Mouse (Mus musculus) kidney, postnatal 36 days (tissue): Measurements from ENCODE around the gene Gse1.
A peak's percentile ranks its signal among the peaks of the same experiment; 100 is the strongest.

ENCODE experiments used
- DNase-seq, 2 experiments: peaks; one replicate each; pipeline ENCODE4 v3.0.0; 2021 to 2022; ENCODE audit warnings: mixed read lengths in 2 of 2

Gene Gse1

DNA sequence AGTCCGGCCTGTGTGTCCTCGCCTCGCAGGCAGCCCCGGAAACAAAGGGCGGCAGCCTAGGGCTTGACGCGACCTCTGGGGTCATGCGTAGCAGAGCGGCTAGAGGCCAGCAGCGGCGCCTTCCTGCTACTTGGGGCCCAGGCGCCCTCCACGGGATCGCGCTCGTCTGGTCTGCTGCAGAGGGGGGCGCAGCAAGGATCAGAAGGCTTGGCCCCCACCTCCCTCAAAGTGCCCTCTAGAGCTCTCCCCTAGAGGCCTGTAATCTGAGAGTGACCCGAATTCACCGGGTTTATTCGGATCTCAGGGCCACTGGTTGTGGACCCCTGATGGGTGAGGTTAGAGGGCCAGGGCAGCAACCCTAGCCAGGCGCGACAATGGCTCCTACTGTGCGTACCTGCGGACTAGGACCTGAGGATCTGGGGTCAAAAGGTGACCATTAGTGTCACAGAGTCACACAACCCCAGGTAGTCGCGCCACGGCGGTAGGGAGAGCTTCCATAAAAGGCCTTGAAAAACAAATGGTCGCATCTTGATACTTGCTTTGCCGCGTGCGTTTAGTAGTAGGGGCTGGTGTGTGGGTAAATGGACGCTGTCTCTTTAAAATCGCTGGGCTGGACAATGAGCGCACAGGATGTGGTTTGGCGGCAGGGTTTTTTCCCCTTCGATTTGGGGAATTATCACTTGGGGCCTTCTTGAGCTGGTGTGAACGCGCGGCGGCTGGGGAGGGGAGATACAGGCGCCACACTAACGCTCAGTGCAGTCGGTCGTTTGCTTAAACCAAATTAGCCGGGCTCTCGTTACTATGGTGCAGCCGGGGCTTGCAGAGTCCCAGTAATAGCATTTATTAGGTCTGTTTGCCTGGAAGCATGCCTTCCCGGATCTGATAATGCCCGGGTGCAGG, 258.5 kb downstream of the Gse1 start:
- peak in 1 of 2 experiments; percentile 67 for DNase-seq

DNA sequence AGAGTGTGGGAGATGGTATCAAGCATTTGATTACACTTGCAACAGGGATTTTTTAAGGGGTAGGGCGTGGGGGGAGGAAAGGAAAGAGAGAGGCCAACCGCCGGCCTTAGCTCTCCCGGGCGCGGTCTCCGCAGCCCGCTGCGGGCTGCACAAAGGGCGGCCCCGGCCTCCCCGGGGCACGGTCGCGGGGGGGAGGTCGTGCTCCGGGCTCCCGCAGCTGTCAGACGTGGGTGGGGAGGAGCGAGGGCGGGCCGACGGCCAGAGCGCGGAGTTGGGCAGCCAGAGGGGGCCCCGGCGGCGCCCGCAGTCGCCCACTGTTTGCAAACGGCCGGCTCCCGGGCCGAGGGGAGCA, 259.1 kb downstream of the Gse1 start:
- DNase-seq: peak; percentile 53 to 78

DNA sequence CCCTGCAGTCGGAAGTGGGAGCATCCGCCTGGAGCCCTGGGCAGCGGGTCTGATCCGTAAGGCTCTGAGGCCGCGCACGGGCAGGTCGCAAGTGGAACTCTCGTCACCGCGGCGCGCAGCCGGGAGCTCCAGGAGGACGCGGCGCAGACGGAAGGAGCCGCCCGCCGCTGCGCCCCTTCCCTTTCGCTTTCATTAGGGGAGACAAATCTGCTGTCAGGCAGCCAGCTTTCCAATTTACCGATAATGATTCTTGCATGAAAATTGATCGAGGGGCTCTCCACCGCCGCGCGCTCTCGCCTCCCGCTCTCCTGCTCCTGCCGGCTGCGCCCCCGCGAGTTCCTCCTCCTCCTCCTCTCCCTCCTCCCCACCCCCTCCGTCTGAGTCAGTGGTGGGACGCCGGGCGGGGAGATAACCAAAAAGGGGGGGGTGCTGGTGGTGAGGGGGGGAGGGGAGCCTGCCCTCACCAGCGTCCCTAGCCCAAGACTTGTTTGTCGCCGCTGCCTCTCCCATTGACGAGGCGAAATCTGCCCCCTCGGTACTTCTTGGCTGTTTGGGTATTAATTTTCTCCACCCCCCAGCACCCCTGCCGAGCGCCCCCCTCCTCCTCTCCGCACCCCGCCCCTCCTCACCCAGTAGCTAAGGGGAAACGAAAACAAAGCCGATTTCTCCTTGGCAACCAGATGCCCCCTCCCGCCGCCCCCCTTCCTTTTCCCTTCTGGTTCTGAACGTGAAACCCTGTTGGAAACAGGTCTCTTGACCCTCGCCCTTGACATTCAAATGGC, 259.7 kb downstream of the Gse1 start:
- DNase-seq: peak; percentile 53 to 70

DNA sequence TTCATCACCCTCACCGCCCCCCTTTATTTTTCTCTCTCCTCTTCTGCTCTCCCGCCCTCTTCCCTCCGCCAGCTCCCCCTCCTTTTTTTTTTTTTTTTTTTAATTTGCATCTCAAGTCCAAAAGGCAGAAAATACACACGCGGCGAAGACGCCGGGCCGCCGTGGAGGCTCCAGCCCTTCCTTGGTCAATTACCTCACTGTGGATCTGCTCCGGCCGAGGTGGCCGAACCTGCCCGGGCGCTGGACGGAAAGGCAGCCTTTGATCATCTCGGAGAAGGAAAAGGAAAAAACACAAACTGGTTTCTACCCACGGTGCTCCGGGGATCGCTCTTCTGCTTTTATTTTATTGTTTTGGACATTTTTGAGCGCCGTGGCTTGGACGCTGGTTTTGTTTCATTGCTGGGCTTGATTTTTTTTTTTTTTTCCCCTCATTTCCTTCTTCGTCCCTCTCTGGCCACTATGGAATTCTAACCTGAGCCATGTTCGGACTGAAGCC, 260.4 kb downstream of the Gse1 start:
- DNase-seq: peak; percentile 63 to 73

DNA sequence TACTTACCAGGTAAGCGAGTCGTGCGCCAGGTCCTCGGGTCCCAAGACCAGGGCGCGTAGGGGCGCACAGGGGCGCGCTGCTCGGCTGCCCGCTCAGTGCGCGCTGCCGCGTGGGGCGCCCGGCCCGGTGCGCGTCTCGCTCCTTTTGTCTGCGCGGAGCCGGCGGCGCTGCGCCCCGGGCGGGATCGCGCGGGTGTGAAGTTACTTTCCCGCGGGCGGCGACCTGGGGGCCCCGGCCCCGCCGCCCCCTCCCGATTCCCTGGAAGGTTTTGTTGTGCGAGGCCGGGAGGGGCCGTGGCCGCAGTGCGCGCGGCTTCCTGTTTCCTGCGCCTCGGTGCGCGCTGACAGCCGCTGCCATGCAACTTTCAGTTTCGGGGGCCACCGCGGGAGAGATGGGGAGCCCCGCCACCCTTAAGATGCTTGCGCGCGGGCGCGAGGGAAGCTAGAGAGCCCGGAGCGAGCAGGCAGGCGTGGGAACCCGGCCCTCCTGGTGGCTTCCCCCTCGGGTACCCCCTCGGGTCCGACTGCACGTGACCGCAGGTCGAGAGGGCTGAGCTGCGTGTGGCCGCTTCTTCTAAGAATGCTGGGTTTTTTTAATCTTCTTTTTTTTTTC, 261.0 kb downstream of the Gse1 start:
- DNase-seq: peak; percentile 62 to 84

DNA sequence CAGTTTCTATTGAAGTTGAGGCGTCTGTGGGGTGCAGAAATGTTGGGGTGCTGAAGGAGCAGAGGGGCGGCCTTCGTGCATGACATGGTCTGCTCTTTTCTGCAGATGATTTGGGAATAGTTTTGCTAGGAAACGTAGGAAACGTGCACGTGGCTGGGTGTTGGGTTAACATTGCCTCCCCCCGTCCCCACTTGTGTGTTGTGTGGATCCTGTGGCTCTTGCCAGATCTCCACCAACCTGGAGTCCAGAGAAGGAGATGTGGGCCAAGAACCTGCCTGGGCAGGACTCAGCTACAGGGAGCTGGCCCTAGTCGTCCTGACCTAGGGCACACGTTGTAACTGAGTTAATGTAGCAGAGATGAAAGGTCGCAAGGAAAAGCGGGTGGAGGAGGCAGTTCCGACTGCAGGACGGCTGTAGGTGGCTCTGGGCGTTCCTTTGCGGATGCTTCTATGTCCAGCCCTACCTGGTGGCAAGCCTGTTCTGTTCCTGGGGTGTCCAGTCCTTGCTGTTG, 261.6 kb downstream of the Gse1 start:
- peak; percentile 77 to 80 for DNase-seq

DNA sequence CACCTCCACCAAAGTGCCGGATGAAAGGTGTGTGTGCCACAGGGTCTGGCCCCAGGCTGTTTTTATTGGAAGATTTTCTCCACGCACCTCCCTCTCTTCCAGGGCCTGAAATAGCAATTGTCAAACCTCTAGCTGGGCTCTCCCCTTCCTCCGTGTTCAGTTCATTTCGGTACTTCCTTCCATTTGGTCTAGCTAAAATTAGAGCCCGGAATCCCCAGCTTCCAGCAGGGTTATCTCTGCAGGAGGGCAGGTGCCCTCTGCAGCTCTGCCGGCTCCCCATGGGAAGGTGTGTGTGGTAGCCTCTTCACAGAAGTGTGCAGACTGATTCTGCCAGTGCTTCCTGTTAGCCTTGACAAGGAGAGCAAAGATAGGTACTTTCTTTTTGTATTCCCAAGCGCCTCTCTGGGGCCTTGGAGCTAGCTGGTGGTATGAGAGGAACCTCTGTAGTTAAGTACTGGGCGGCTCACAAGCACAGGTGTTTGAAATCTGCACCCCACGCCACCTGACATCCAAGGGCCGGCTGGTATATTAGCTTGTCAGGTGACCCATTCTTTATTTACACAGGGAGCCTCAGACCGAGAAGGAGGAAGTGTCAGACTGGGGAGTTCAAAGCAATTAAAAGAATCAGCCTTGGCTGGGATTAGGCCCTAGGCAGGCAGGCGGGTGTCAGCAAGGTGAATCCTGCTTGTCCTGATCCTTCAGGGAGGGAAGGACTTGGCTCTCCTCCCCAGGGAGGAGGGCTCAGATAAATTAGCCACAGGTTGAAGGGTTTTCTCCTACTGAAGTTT, 262.3 kb downstream of the Gse1 start:
- peak; percentile 57 to 58 for DNase-seq

DNA sequence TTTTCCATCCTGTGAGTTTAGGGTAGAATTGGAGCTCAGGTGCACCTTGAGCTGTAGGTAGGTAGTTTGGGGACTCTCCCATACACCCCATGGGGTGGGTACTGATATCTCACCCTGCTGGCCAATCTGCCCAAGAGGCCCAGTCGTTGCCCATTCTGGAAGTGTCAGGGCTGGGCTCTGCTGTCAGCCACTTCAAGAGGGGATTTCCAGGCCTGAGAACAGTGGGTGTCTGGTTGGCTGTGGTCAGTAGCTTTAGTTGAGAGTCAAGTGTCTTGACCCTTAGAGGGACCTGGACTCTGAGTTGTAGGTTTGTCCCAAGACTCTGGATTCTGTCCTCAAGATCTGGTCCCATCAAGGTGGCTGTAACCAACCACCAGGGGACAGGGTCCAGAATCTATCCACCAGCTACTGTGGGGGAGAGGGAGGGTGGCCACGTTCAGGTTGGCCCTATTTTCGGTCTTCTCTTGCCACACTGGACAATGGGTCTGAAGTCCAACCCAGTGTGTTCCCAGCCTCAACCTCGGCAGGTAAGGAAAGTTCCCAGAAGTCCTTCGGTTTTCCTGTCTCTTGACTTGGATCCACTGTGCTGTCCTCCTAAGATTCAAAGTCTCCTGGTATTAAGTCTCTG, 263.0 kb downstream of the Gse1 start:
- peak; percentile 76 to 81 for DNase-seq

DNA sequence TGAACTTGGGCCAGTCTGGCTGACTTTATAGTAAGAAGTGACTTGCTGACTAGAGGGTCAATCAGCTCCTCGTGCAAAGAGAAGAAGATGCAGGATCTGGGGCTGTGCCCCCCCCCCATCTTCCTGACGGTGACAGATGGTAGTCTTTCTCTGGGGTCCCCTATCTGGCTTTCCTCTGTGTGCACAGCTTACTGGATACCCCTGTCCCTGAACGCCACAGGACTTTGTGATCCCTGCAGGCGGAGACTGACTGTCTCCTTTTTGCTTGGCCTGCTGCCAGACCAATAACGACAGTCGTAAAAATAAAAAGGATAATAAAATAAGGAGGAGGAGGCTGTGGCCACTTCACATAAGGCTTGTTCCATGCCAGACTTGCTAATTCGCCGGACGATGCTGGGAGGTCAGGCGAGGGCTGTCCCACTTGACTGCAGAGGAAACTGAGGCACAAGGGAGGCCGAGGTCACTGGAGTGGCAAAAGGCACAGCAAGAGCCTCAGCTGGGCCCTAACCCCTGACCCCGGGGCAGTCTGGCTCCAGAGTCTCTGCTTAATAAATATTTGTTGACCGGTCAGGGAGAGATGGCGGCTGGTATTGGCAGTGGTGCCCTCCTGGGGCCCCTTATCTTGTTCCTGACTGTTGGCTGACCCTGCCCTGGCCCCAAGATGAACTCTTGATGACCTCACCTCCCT, 264.1 kb downstream of the Gse1 start:
- peak; percentile 60 to 76 for DNase-seq

DNA sequence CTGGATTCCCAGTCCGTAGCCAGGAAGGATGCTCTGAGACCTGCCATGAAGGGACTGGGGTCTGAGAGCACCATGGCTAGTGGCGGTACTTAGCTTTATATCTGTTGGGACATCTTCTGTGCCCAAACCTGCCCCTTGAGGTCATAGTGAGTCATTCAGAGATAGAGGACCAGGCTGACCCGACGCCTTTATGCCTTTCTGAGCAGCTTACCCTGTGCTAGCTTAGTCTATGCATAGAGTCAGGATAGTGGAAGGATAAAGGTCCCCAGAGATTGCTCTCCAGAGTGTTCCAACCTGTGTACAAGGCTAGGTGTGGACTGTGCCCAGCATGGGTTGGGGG, 264.6 kb downstream of the Gse1 start:
- DNase-seq: no peak

DNA sequence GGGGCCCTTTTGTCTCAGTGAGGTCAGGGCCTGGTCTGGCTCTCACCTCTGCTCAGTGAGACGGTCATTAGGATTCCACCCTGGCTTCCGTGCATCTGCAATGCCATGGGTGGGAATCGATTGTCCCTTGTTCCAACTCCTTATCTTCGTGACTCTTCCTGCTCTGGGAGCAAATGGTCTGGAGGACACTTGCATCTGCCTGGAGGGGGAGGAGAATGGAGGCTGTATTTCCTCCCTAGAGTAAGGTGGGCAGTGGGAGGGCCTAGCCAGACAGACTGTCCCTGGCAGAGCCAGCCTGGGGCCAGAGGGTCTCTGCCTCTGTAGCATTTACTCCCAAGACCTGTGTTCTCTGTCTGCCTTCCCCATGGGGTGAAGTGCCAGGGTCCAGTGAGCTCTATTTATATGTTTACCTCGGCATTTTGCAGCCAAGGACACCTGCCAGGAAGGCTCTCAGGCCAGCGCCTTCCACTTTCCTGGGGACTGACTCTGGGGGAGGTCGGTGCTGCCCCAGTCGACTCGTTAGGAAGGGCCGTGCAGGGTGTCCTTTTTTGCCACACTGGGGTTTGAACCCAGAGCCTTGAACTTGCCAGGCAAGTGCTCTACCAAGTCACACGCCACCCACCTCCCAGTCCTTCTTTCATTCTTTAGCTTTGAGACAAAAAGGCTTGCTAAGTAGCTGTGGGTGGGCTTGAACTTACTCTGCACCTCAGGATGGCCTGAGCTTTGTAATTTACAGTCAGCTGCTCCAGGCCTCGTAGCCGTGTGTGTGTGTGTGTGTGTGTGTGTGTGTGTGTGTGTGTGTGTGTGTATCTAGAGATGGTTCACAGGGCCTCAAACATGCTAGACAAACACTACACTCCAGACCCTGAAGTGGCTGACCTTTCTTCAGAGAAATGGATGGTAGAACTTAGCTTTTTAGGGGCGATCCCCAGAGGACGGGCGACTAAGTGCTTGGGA, 265.5 kb downstream of the Gse1 start:
- DNase-seq: no peak

DNA sequence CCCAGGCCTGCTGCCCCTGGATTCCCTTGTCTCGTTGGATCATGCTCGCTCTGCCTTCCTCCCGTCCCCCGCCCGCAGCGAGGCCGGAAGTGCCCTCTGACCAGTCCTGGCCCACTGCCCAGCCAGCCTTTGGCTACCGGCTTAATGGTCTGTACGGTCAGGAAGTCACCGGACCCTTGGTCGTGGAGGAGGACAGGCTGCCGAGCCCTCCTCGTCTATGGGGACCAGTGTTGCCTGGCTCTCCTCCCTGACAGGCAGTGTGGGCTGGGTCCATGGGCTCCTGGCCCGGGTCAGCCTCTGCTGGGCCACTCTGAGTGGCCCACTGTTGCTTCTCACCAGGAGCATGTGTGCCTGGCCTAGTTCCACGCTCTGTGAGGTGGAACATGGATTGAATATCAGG, 266.6 kb downstream of the Gse1 start:
- peak; percentile 96 to 98 for DNase-seq

DNA sequence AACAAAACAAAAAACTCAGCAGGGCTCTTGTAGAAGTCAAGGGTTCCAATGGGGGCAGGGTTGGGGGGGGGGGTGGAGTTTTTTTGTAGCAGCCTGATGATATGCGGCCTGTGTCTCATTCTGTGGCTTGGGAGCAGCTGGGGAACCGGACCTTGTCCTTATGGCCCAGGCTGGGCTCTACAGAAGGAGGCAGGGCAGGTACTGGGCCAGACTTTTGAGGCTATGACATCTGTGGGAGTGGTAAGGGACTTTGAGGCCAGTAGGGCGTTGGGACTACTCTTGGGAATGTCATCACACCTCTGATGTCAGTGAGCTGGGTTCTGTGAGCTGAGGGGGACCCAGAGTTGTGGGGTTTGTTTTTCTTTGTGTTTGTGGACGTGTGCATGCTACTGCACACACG, 267.2 kb downstream of the Gse1 start:
- no peak for DNase-seq

DNA sequence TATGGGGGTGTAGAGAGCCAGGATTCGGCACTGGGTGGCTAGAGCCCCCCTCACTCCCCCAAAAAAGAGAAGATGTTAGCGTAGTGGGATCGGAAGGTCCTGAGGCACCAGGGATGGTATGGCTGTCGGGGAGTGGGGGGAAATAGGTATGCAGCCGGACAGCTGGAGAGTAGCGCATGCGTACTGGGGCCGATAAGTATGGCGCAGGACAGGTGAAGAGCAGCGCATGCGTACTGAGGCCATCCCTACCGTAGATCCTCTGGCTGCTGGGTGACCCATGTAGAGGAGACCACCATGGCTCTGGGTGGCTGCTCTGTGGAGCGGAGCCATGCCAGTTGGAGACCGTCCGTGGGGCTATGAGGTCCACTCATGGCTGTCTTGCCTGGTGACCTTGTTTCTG, 268.2 kb downstream of the Gse1 start:
- no peak for DNase-seq

DNA sequence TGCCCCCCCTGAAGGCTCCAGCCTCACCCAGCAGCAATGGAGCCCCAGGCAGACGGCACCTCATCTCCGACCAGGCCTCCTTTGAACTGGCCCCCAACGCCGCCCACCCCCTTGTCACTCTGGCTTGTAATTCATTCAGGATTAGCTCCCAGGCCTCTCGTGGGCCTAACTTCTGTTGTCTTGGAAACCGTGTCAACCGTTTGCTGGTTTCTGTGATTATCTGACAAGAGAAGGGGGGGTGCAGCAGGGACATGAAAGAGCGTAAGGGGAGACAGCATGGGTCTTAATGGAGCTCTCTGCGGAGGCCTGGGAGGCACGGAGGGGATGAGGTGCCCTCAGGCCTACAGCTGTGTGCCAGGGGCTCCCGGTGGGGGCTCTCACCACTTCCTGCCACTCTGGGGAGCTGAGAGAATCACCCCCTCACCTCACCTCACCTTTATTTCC, 269.3 kb downstream of the Gse1 start:
- no peak for DNase-seq

DNA sequence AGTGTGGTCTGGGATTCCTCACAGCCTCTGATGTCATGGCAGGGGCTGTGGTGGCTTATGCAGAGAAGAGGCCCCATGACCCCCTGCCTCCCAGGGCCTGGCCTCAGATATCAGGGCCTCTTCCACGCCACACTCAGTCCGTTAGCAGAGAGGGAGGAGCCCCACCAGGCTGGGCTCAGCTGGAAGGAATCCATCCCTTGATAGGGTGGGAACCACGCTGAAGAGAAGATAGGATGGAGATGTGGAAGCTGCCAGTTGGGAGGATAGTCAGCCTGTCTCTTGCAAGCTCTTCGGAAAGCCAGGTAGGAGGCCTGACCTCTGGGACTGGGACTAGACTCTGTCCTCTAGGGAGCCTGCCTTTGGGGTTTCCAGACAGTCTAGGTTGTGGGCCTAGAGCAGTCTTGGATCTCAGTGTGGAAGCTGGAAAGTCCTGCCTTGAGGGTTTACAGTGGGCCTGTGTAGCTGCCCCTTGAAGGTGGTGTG, 270.1 kb downstream of the Gse1 start:
- DNase-seq: no peak

DNA sequence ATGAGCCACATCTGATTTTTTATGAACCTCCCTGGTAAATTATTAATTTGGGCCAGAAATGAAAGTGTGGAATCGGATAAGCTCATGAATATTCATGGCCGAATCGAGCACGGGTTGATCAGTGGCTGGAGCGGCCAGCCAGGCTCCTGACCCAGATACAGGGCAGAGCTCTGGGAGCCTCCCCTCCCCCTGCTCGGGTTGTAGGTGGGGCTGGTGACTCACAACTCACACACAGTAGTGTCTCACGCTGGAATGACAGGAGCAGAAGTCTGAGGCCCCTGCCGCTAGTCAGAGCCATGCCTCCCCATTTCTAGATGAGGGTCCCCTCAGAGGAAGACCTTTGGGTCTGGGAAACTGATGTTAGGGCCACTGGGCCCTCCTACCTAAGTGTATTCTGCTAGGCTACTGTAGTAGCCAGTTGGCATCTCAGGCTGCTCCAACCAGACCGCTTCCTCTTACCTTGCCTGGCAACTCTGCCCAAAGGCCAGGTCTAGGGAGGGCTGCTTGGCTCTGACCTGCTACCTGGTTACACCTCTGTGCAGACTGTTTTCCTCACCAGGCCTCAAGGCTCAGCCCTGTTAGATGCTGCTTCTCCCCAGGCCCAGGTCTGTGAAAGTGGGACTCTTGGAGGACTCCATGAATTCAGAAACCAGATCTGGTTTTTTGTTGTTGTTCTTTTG, 270.8 kb downstream of the Gse1 start:
- DNase-seq: peak; percentile 93 to 94

DNA sequence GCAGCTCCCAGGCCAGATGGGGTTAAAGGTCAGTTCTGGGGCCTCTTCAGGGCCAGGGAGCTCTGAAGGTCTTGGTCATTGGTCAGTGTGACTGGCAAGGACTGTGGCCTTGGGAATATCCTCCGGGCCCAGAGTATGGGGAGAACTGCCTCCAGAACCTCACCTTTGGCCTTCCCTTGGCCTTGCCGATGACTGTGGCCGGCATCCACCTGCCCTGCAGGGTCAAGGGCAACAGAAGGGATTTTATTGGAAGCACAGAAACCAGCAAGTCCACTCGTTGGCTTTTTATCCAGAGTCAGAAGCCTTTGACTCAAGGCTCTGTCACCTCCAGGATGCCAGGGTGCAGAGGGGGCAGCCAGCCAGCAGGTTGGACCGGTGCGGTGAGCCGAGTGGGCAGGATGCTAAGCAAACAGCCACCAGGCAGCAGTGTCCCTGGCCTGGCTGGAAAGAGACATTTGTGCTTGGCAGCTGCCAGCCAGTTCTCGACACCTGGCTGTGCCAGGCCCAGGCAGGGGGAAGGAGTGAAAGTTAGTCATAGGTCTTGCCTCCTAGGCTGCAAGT, 272.5 kb downstream of the Gse1 start:
- DNase-seq: peak; percentile 69 to 77

DNA sequence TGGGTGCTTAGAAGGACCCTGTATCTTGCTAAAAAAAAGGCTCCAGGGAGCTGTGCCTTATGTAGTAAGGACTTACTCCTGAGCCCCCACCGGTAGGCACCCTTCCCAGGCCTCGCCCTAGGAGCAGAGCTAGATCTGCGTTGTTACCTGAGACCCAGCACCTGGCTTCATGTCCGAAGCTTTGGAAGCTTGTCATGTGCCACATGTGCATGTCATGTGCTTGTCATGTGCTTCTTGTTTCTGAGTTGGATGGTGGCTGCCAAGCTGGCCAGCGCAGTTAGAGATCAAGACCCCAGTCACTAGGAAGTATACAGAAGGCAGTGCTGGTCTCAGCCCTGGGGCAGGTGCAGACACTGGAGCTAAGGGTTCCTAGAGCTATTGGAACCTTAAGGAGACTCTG, 273.2 kb downstream of the Gse1 start:
- no peak for DNase-seq
